ENCODE assay signal across 26 mouse cellular contexts in genomic region chr9:103040581-103040980, GRCm38 (mm10).
"Had no signal": no experiment of that assay in that cellular context is flagged by ENCODE, and none has a peak within 500 bp of the region (broad histone marks: within the 10 kb centered on the region; RNA-seq: fewer than 3 reads in every experiment).

No protein-coding gene starts in this region.

- DNase-seq: gastrocnemius, postnatal 14 days; gastrocnemius, postnatal 36 days; heart, adult 11 months; heart, adult 2 months; heart, postnatal 14 days; heart, postnatal 36 days; kidney, adult 11 months; kidney, adult 2 months; kidney, adult 9 months; kidney, postnatal 25 days; kidney, postnatal 4 days; layer of hippocampus, adult 9-11 months; layer of hippocampus, postnatal 36 days; liver; liver, embryonic 13.5 days had no signal

- H3K36me3 ChIP-seq: heart, embryonic 13.5 days; heart, embryonic 15.5 days; hindbrain, embryonic 13.5 days; hindbrain, embryonic 15.5 days; kidney, embryonic 15.5 days; limb, embryonic 10.5 days; limb, embryonic 12.5 days; liver, embryonic 13.5 days; liver, embryonic 15.5 days had no signal

- ATAC-seq: hindbrain, postnatal 0 days; intestine, embryonic 16.5 days had no signal

- H3K4me1 ChIP-seq: heart, embryonic 13.5 days; hindbrain, embryonic 13.5 days; hindbrain, embryonic 15.5 days; kidney, embryonic 15.5 days; limb, embryonic 10.5 days; limb, embryonic 12.5 days; liver, embryonic 13.5 days; liver, embryonic 15.5 days had no signal

- H3K4me3 ChIP-seq: heart, adult 2 months; heart, embryonic 13.5 days; heart, embryonic 15.5 days; hindbrain, embryonic 13.5 days; hindbrain, embryonic 15.5 days; kidney, embryonic 15.5 days; limb, embryonic 10.5 days; limb, embryonic 12.5 days; liver, embryonic 13.5 days; liver, embryonic 15.5 days had no signal

- H3K27me3 ChIP-seq: heart, embryonic 13.5 days; heart, embryonic 15.5 days; hindbrain, embryonic 13.5 days; hindbrain, embryonic 15.5 days; limb, embryonic 12.5 days; liver, embryonic 13.5 days; liver, embryonic 15.5 days had no signal

- H3K27ac ChIP-seq: heart, adult 2 months; heart, embryonic 13.5 days; heart, embryonic 15.5 days; hindbrain, embryonic 13.5 days; hindbrain, embryonic 15.5 days; hindbrain, postnatal 0 days; kidney, embryonic 15.5 days; kidney, postnatal 0 days; limb, embryonic 10.5 days; limb, embryonic 12.5 days; liver, embryonic 13.5 days; liver, embryonic 15.5 days had no signal
